ENCODE assay signal across 20 mouse cellular contexts in genomic region chr15:84265141-84265540, GRCm38 (mm10). TPM values are rescaled to one million over a fixed set of nuclear protein-coding genes. Genes with fewer than 3 reads are reported as not detected.
DNase-seq lines count a peak whose midpoint lies in the region; TF ChIP-seq lines count a peak whose summit lies in the region.
"Had no signal": no experiment of that assay in that cellular context is flagged by ENCODE, and none has a peak within 500 bp of the region (broad histone marks: within the 10 kb centered on the region; RNA-seq: fewer than 3 reads in every experiment).

No protein-coding gene starts in this region.

- no peak overlapping the region for H3K4me3 ChIP-seq in gastrocnemius, adult 2 months
- H3K4me3 ChIP-seq in layer of hippocampus, adult 2 months, result no peak overlapping the region
- H3K4me3 ChIP-seq: forebrain, embryonic 13.5 days; myocyte; neural tube, embryonic 15.5 days had no signal

- H3K27ac ChIP-seq in gastrocnemius, adult 2 months, result peak overlapping the region; percentile 53
- H3K27ac ChIP-seq in layer of hippocampus, adult 2 months, result peak overlapping the region; percentile 28; the same call in 1 of the 2 replicates
- H3K27ac ChIP-seq: forebrain, embryonic 13.5 days; liver, embryonic 14.5 days; neural tube, embryonic 15.5 days; stomach, postnatal 0 days had no signal

- no peak for DNase-seq in gastrocnemius, adult 2 months
- no peak for DNase-seq in gastrocnemius, adult 18-20 months (ENCODE audit: low spot score)
- no peak for DNase-seq in layer of hippocampus, adult 2 months (ENCODE audit: low spot score in 2 of 2)
- DNase-seq in layer of hippocampus, postnatal 10 days (ENCODE audit: low spot score in 2 of 2), result no peak
- peak; percentile 70 to 87 for DNase-seq in adrenal gland, adult (ENCODE audit: inconsistent age in 2 of 2, low spot score in 1 of 2)
- peak; percentile 61 to 66 for DNase-seq in adrenal gland, postnatal 36 days
- DNase-seq in right cerebral cortex, postnatal 14 days, result no peak
- DNase-seq in cerebellum, postnatal 14 days, result no peak
- DNase-seq: cerebellum, adult 9-10 months; heart, postnatal 36 days; kidney, adult 9 months; kidney, postnatal 36 days; left cerebral cortex, postnatal 4 days; right cerebral cortex, postnatal 25 days; thymus, postnatal 14 days had no signal

- intact Hi-C loops in gastrocnemius, adult 2 months (cut with DNase I), result no loop called here

- no peak for TF ChIP-seq CTCF in gastrocnemius, adult 2 months (IDR thresholded peaks at IDR 0.05)
- TF ChIP-seq CTCF in layer of hippocampus, adult 2 months (conservative IDR thresholded peaks at IDR 0.05), result no peak

RNA-seq across cellular contexts. Expression of gene Parvb, which starts 33.3 kb away (rescaled TPM):
- 10 to 100 TPM; 48.4 to 63.3 TPM for total RNA-seq in gastrocnemius, adult 2 months (2021)
- total RNA-seq in gastrocnemius, adult 18-20 months (2021), result 10 to 100 TPM; 35.7 to 58.2 TPM
- total RNA-seq in layer of hippocampus, adult 2 months (2021), result 10 to 100 TPM; 29.9 to 34.0 TPM
- 10 to 100 TPM; 37.2 TPM for total RNA-seq in layer of hippocampus, postnatal 10 days (2021)
- 10 to 100 TPM; 18.0 to 24.1 TPM for total RNA-seq in adrenal gland, postnatal 36 days (2021)

RNA-seq across cellular contexts. Expression of gene Parvg, which starts 58.7 kb away (rescaled TPM):
- under 1 TPM; 0.53 to 0.54 TPM for total RNA-seq in gastrocnemius, adult 2 months (2021)
- 1 to 10 TPM; 1.0 to 1.4 TPM for total RNA-seq in gastrocnemius, adult 18-20 months (2021)
- 10 to 100 TPM; 20.9 to 26.6 TPM for total RNA-seq in layer of hippocampus, adult 2 months (2021)
- total RNA-seq in layer of hippocampus, postnatal 10 days (2021), result 1 to 10 TPM; 6.6 to 9.6 TPM
- 1 to 10 TPM; 3.0 to 3.3 TPM for total RNA-seq in adrenal gland, postnatal 36 days (2021)

Comparison
In these comparisons a context has a peak if more than half of its experiments do, and no peak if none do; other contexts are left out.
1. DNase-seq: peak in adrenal gland, adult (2 of 2) and adrenal gland, postnatal 36 days (2 of 2); none in gastrocnemius, adult 2 months (single experiment), gastrocnemius, adult 18-20 months (single experiment), layer of hippocampus, adult 2 months (0 of 2), layer of hippocampus, postnatal 10 days (0 of 2), right cerebral cortex, postnatal 14 days (single experiment) and cerebellum, postnatal 14 days (0 of 2).